Mouse (Mus musculus) kidney, adult 2 months (tissue): ENCODE data around the gene Haus6.

Source experiments
- CTCF ChIP-seq: fragments of 200-500 bp; conservative IDR thresholded peaks from 2 replicates; pipeline ENCODE4 v1.5.1; 2011; ENCODE audit warnings: low read depth, mild to moderate bottlenecking, control low read depth, low read length, moderate library complexity, mixed read lengths; ENCODE audit not compliant: insufficient read depth, insufficient read length
- POLR2A ChIP-seq: fragments of 200-500 bp; IDR thresholded peaks from one replicate; pipeline ENCODE4 v1.6.1; 2011; ENCODE audit warnings: low read depth, low read length, control low read depth

GRCm38 (mm10) chr4:86558228-86558627, 53.6 kb downstream of the Haus6 start, which contains the start of gene Saxo1:
- no peak for TF ChIP-seq POLR2A
- no peak for TF ChIP-seq CTCF
